Mouse (Mus musculus): ENCODE data around the gene Magohb.

- no peak for TF ChIP-seq CTCF (IDR thresholded peaks at IDR 0.05)
- no peak for TF ChIP-seq EP300 (IDR thresholded peaks at IDR 0.05)
Observed at GRCm38 (mm10) chr6:131270312-131270711, 22.7 kb downstream of the Magohb start.

Measured in lung, postnatal 0 days (tissue).